Mouse (Mus musculus) embryonic facial prominence, embryonic 12.5 days (tissue): ENCODE measurements around the gene Barx1. TPM values are rescaled to one million over a fixed set of nuclear protein-coding genes. Genes with fewer than 3 reads are reported as not detected.

Source experiments
- ATAC-seq: fragments of 200-750 bp; cut with Nextera tagmentation; 2 replicates; pipeline ENCODE4 v1.8.0; 2017; ENCODE audit not compliant: insufficient number of reproducible peaks, insufficient read depth, low FRiP score, low TSS enrichment
- H3K27ac ChIP-seq: fragments of 300-500 bp; sonication (generic); 2 replicates; pipeline ENCODE4 v1.5.1; 2016; ENCODE audit warnings: mild to moderate bottlenecking
- H3K27me3 ChIP-seq: fragments of 300-500 bp; sonication (generic); 2 replicates; pipeline ENCODE4 v1.6.1; 2016; ENCODE audit warnings: mild to moderate bottlenecking, moderate library complexity
- H3K36me3 ChIP-seq: fragments of 300-500 bp; sonication (generic); 2 replicates; pipeline ENCODE4 v1.6.1; 2016; ENCODE audit warnings: mild to moderate bottlenecking
- H3K4me1 ChIP-seq: fragments of 300-500 bp; sonication (generic); 2 replicates; pipeline ENCODE4 v1.6.1; 2016
- H3K4me2 ChIP-seq: fragments of 300-500 bp; sonication (generic); replicated peaks from 2 replicates; pipeline ENCODE4 v1.6.1; 2016; ENCODE audit warnings: mild to moderate bottlenecking, moderate library complexity
- H3K4me3 ChIP-seq: fragments of 300-500 bp; sonication (generic); 2 replicates; pipeline ENCODE4 v1.5.1; 2016; ENCODE audit warnings: mild to moderate bottlenecking
- H3K9ac ChIP-seq: fragments of 300-500 bp; sonication (generic); 2 replicates; pipeline ENCODE4 v1.6.1; 2016; ENCODE audit warnings: mild to moderate bottlenecking, moderate library complexity
- H3K9me3 ChIP-seq: fragments of 300-500 bp; sonication (generic); 2 replicates; pipeline ENCODE4 v1.6.1; 2016; ENCODE audit warnings: mild to moderate bottlenecking, moderate library complexity
- WGBS: fragments of 180-500 bp; shearing (Covaris S2); methylation state at CpG from one replicate; pipeline ENCODE4 v1.1.7; 2016; 5-methylcytosine and 5-hydroxymethylcytosine counted together
- polyA plus RNA-seq: library from polyadenylated mRNA; unstranded; fragments of >200 nt; fragmentation: Nextera tagmentation; extraction: Ambion mirVana; gene quantifications from 2 replicates; pipeline ENCODE4 v1.2.1, GENCODE M21; 2016

The Barx1 gene
- polyA plus RNA-seq, 1 experiment from 2014 or later: 107 TPM

- Histone ChIP-seq H3K36me3 (no peaks in the 10 kb centered on the region), H3K4me1 (peaks cover 10% of the 10 kb centered on the region), H3K4me2 (no peak overlapping the region), H3K9ac (no peak overlapping the region), H3K27ac (peak overlapping the region; percentile 79), H3K27me3 (peaks cover under 1% of the 10 kb centered on the region; the same call in 1 of the 2 replicates), H3K4me3 (no peak overlapping the region), H3K9me3 (peaks cover 3% of the 10 kb centered on the region; the same call in 1 of the 2 replicates)
- ATAC-seq: no peak
- WGBS: 43% methylated on average over 5 of the region's 5 CpGs
Observed at GRCm38 (mm10) chr13:48686666-48687065, 23.9 kb downstream of the Barx1 start.

- peaks cover 3% of the 10 kb centered on the region; the same call in 1 of the 2 replicates for H3K9me3 ChIP-seq
Observed at GRCm38 (mm10) chr13:48691991-48692390, 29.2 kb downstream of the Barx1 start.

DNA sequence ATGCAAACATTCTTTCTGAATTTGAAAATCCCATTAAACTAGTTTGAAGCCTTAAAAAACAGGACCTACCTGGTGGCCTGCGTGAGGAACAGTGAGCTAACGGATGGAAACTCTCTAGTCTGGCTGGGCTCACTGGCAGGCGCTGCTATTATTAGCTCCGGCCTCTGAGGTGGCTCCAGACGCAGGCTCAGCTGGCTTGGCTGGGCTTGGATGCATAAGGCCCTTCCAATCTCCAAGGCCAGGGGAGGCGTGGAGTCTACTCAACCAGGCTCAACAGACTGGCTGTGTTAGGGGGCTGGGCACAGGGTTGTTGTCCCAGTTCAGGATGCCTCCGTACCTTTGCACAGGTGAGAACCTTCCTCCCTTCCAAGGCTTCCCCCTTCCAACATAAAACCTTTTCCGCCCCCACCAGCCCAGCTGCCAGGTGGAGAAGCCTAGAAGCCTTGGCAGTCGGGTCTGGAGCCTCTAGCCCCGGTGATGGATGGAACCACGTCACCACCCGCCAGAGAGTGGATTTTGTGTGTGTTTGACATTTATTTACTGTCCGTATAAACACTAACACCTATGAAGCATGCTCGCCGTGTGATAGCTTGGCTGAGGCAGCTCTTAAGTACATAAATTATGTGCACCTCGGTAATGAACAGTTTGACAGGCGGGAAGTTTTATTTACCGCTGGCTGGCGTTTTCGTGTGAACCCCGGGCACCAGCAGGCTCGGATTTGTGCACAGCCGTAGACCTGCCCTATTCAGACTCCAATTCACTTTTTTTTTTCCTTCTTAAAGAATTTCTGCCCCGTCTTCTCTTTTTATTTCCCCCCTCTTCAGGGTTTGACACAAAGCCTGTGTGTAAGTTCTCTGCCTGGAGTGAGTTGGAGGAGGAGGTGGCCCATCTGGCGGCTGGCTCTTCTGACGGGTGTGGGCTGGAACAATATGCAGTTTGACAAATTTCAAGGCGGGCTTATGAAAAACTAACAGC is 31.6 kb downstream of the Barx1 start:
- H3K4me3 ChIP-seq: no peak overlapping the region
- H3K9me3 ChIP-seq: peaks cover 3% of the 10 kb centered on the region; the same call in 1 of the 2 replicates
- no peak for ATAC-seq
- H3K27ac ChIP-seq: peak overlapping the region; percentile 43
- no peaks in the 10 kb centered on the region for H3K36me3 ChIP-seq
- H3K27me3 ChIP-seq: peaks cover 4% of the 10 kb centered on the region; the same call in 1 of the 2 replicates
- H3K4me2 ChIP-seq: no peak overlapping the region
- H3K4me1 ChIP-seq: peaks cover 29% of the 10 kb centered on the region; the same call in 1 of the 2 replicates
- no peak overlapping the region for H3K9ac ChIP-seq
- 60% methylated on average over 27 of the region's 27 CpGs for WGBS

More at GRCm38 (mm10) chr13:48691991-48692390, 29.2 kb downstream of the Barx1 start:
- no peak for ATAC-seq
- H3K4me1 ChIP-seq: peaks cover 24% of the 10 kb centered on the region; the same call in 1 of the 2 replicates
- H3K4me2 ChIP-seq: no peak overlapping the region
- no peak overlapping the region for H3K9ac ChIP-seq
- peaks cover 4% of the 10 kb centered on the region; the same call in 1 of the 2 replicates for H3K27me3 ChIP-seq
- no peak overlapping the region for H3K4me3 ChIP-seq
- no peaks in the 10 kb centered on the region for H3K36me3 ChIP-seq
- 64% methylated on average over 2 of the region's 2 CpGs for WGBS
- no peak overlapping the region for H3K27ac ChIP-seq

GRCm38 (mm10) chr13:48706385-48706951 is 43.7 kb downstream of the Barx1 start:
- ATAC-seq: peak; percentile 82
- H3K9ac ChIP-seq: peak overlapping the region; percentile 2
- H3K27ac ChIP-seq: peak overlapping the region; percentile 75

DNA sequence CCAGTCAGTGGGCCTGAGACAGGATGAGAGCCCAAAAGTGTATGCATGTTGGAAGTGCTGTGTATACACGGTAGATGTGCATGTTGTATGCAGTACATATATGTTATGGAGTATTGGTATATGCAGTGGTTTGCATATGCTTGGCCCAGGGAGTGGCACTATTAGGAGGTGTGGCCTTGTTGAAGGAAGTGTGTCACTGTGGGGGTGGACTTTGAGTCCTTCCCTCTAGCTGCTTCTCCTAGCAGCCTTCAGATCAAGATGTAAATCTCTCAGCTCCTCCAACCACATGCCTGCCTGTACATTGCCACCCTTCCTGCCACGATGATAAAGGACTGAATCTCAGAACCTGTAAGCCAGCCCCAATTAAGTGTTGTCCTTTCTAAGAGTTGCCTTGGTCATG is 49.9 kb downstream of the Barx1 start:
- no peak for ATAC-seq
- Histone ChIP-seq H3K9me3 (no peaks in the 10 kb centered on the region), H3K36me3 (no peaks in the 10 kb centered on the region), H3K4me3 (no peak overlapping the region), H3K27ac (no peak overlapping the region), H3K4me2 (no peak overlapping the region), H3K27me3 (no peaks in the 10 kb centered on the region), H3K4me1 (peaks cover 14% of the 10 kb centered on the region), H3K9ac (no peak overlapping the region)
- WGBS: 62% methylated on average over 2 of the region's 2 CpGs

More at GRCm38 (mm10) chr13:48706385-48706951, 43.7 kb downstream of the Barx1 start:
- Histone ChIP-seq H3K4me1 (peaks cover 29% of the 10 kb centered on the region), H3K27me3 (peaks cover 9% of the 10 kb centered on the region; the same call in 1 of the 2 replicates), H3K4me2 (peak overlapping the region; percentile 48), H3K4me3 (peak overlapping the region; percentile 29), H3K9me3 (no peaks in the 10 kb centered on the region), H3K36me3 (no peaks in the 10 kb centered on the region)
- under 1% methylated on average over 21 of the region's 21 CpGs for WGBS

- Histone ChIP-seq H3K36me3 (no peaks in the 10 kb centered on the region), H3K27ac (peak overlapping the region; percentile 85; the same call in 1 of the 2 replicates), H3K27me3 (no peaks in the 10 kb centered on the region), H3K9ac (no peak overlapping the region), H3K4me2 (no peak overlapping the region), H3K4me3 (no peak overlapping the region), H3K9me3 (no peaks in the 10 kb centered on the region), H3K4me1 (peaks cover 19% of the 10 kb centered on the region)
- ATAC-seq: no peak
- WGBS: 46% methylated on average over 4 of the region's 4 CpGs
Observed at GRCm38 (mm10) chr13:48716075-48716474, 53.3 kb downstream of the Barx1 start.

Other genes with a start within 250 kb of the Barx1 start
- 4.4 and 5.3 TPM in 2 replicates for gene Zfp169, start 149.5 kb upstream of the Barx1 start, polyA plus RNA-seq
- gene A830005F24Rik, start 149.4 kb upstream of the Barx1 start, polyA plus RNA-seq: 3.4 and 3.7 TPM in 2 replicates
- 23.5 and 25.3 TPM in 2 replicates for gene Ptpdc1, start 37.3 kb upstream of the Barx1 start, polyA plus RNA-seq
- gene Phf2, start 208.1 kb downstream of the Barx1 start, polyA plus RNA-seq: 10.4 and 12.1 TPM in 2 replicates